Mouse (Mus musculus) MEL (cell line): Measurements from ENCODE around the gene Cdk20. TPM values are rescaled to one million over a fixed set of nuclear protein-coding genes. Genes with fewer than 3 reads are reported as not detected.

Experiments
- DNase-seq: peaks from one replicate; pipeline ENCODE4 v3.0.0; 2011; ENCODE audit warnings: low read depth, low spot score
- H3K27ac ChIP-seq: 2 replicates; pipeline ENCODE4 v1.5.1; 2012; ENCODE audit warnings: low read depth, mild to moderate bottlenecking, control low read depth, low read length, moderate library complexity; ENCODE audit not compliant: control insufficient read depth
- H3K27me3 ChIP-seq, 2 experiments: fragments of 150-350 bp in 1 of 2; sonication (generic) in 1 of 2; 2 replicates each; pipeline ENCODE4 v1.6.1; 2012; ENCODE audit warnings: low read length in 2 of 2, mild to moderate bottlenecking in 2 of 2, improper control_type of control experiment in 1 of 2, moderate library complexity in 1 of 2; ENCODE audit not compliant: insufficient read depth in 2 of 2, control insufficient read depth in 1 of 2
- H3K36me3 ChIP-seq, 2 experiments: 2 replicates each; pipeline ENCODE4 v1.6.1; 2012 to 2014; ENCODE audit warnings: low read length in 2 of 2, improper control_type of control experiment in 1 of 2, inconsistent platforms in 1 of 2, mild to moderate bottlenecking in 1 of 2; ENCODE audit not compliant: insufficient read depth in 2 of 2, control insufficient read depth in 1 of 2
- H3K4me1 ChIP-seq, 2 experiments: fragments of 150-350 bp in 1 of 2; sonication (generic) in 1 of 2; 2 replicates each; pipeline ENCODE4 v1.6.1; 2012; ENCODE audit warnings: low read length in 2 of 2, improper control_type of control experiment in 1 of 2, mild to moderate bottlenecking in 1 of 2; ENCODE audit not compliant: insufficient read depth in 2 of 2, control insufficient read depth in 1 of 2
- H3K4me3 ChIP-seq, 2 experiments: fragments of 150-350 bp in 1 of 2; sonication (generic) in 1 of 2; 2 replicates each; pipeline ENCODE4 v1.5.1; 2012; ENCODE audit warnings: low read depth in 2 of 2, low read length in 2 of 2, mild to moderate bottlenecking in 2 of 2, moderate library complexity in 2 of 2, control low read depth in 1 of 2, improper control_type of control experiment in 1 of 2; ENCODE audit not compliant: control insufficient read depth in 1 of 2, insufficient read depth in 1 of 2
- H3K79me2 ChIP-seq: 2 replicates; pipeline ENCODE4 v1.6.1; 2012; ENCODE audit warnings: mild to moderate bottlenecking, low read length, moderate library complexity; ENCODE audit not compliant: control insufficient read depth, poor library complexity, insufficient read depth
- H3K9ac ChIP-seq: 2 replicates; pipeline ENCODE4 v1.6.1; 2012; ENCODE audit warnings: low read depth, mild to moderate bottlenecking, control low read depth, low read length, moderate library complexity; ENCODE audit not compliant: control insufficient read depth, poor library complexity, severe bottlenecking
- H3K9me3 ChIP-seq: fragments of 150-350 bp; sonication (generic); replicated peaks from 2 replicates; pipeline ENCODE4 v1.6.1; 2012; ENCODE audit warnings: mild to moderate bottlenecking, low read length, improper control_type of control experiment, moderate library complexity; ENCODE audit not compliant: insufficient read depth
- BHLHE40 ChIP-seq: IDR thresholded peaks from 2 replicates; pipeline ENCODE4 v1.6.1; 2012; ENCODE audit warnings: low read depth, mild to moderate bottlenecking, inconsistent platforms, low read length, improper control_type of control experiment, borderline replicate concordance
- CHD1 ChIP-seq: IDR thresholded peaks from 2 replicates; pipeline ENCODE4 v1.6.1; 2012; ENCODE audit warnings: low read depth, mild to moderate bottlenecking, inconsistent platforms, low read length, improper control_type of control experiment
- CHD2 ChIP-seq: IDR thresholded peaks from 2 replicates; pipeline ENCODE4 v1.6.1; 2011; ENCODE audit warnings: low read length, improper control_type of control experiment
- CTCF ChIP-seq, 3 experiments: IDR thresholded peaks in 2 of 3; conservative IDR thresholded peaks in 1 of 3; 2 replicates each; pipeline ENCODE4 v1.5.1; 2011 to 2012; ENCODE audit warnings: low read length in 3 of 3, low read depth in 2 of 3, mild to moderate bottlenecking in 2 of 3, improper control_type of control experiment in 1 of 3, inconsistent platforms in 1 of 3, mixed read lengths in 1 of 3, moderate library complexity in 1 of 3; ENCODE audit not compliant: control insufficient read depth in 1 of 3, insufficient read depth in 1 of 3, poor library complexity in 1 of 3, severe bottlenecking in 1 of 3
- ETS1 ChIP-seq: IDR thresholded peaks from 2 replicates; pipeline ENCODE4 v1.6.1; 2012; ENCODE audit warnings: low read depth, mild to moderate bottlenecking, inconsistent platforms, low read length, improper control_type of control experiment, moderate library complexity
- GATA1 ChIP-seq: IDR thresholded peaks from 2 replicates; pipeline ENCODE4 v1.6.1; 2011; ENCODE audit warnings: low read depth, low read length, improper control_type of control experiment
- HCFC1 ChIP-seq: IDR thresholded peaks from 2 replicates; pipeline ENCODE4 v1.6.1; 2012; ENCODE audit warnings: low read depth, mild to moderate bottlenecking, inconsistent platforms, low read length, improper control_type of control experiment, moderate library complexity
- JUND ChIP-seq: IDR thresholded peaks from 2 replicates; pipeline ENCODE4 v1.6.1; 2011; ENCODE audit warnings: low read depth, mild to moderate bottlenecking, improper control_type of control experiment, low read length
- KAT2A ChIP-seq: conservative IDR thresholded peaks from 2 replicates; pipeline ENCODE4 v1.6.1; 2012; ENCODE audit warnings: low read depth, low read length, improper control_type of control experiment, inconsistent platforms
- MAFK ChIP-seq: IDR thresholded peaks from 2 replicates; pipeline ENCODE4 v1.6.1; 2011; ENCODE audit warnings: low read depth, mild to moderate bottlenecking, low read length, improper control_type of control experiment, borderline replicate concordance
- MAZ ChIP-seq: IDR thresholded peaks from 2 replicates; pipeline ENCODE4 v1.6.1; 2012; ENCODE audit warnings: low read depth, mild to moderate bottlenecking, inconsistent platforms, low read length, improper control_type of control experiment
- NELFE ChIP-seq: IDR thresholded peaks from 2 replicates; pipeline ENCODE4 v1.6.1; 2011; ENCODE audit warnings: low read depth, low read length, improper control_type of control experiment
- NRF1 ChIP-seq: IDR thresholded peaks from 2 replicates; pipeline ENCODE4 v1.6.1; 2014; ENCODE audit warnings: low read depth, mild to moderate bottlenecking, inconsistent platforms, low read length, improper control_type of control experiment, moderate library complexity; ENCODE audit not compliant: poor library complexity, insufficient read depth, severe bottlenecking
- POLR2A ChIP-seq, 2 experiments: IDR thresholded peaks; 2 replicates each; pipeline ENCODE4 v1.6.1; 2011 to 2012; ENCODE audit warnings: low read length in 2 of 2, mild to moderate bottlenecking in 2 of 2, control low read depth in 1 of 2, improper control_type of control experiment in 1 of 2, low read depth in 1 of 2, moderate library complexity in 1 of 2; ENCODE audit not compliant: control insufficient read depth in 1 of 2, insufficient read depth in 1 of 2, poor library complexity in 1 of 2
- POLR2AphosphoS2 ChIP-seq: IDR thresholded peaks from 2 replicates; pipeline ENCODE4 v1.6.1; 2011; ENCODE audit warnings: low read length, improper control_type of control experiment
- POLR2AphosphoS5 ChIP-seq: IDR thresholded peaks from 2 replicates; pipeline ENCODE4 v1.6.1; 2012; ENCODE audit warnings: low read depth, borderline replicate concordance, mild to moderate bottlenecking, inconsistent platforms, low read length, moderate library complexity, mixed read lengths
- RAD21 ChIP-seq: IDR thresholded peaks from 2 replicates; pipeline ENCODE4 v1.6.1; 2011; ENCODE audit warnings: mild to moderate bottlenecking, low read depth, low read length, improper control_type of control experiment
- SMC3 ChIP-seq: IDR thresholded peaks from 2 replicates; pipeline ENCODE4 v1.6.1; 2011; ENCODE audit warnings: low read depth, low read length, improper control_type of control experiment
- UBTF ChIP-seq: IDR thresholded peaks from 2 replicates; pipeline ENCODE4 v1.6.1; 2012; ENCODE audit warnings: low read depth, mild to moderate bottlenecking, inconsistent platforms, low read length, improper control_type of control experiment, moderate library complexity, borderline replicate concordance; ENCODE audit not compliant: insufficient read depth
- USF1 ChIP-seq: IDR thresholded peaks from 2 replicates; pipeline ENCODE4 v1.6.1; 2014; ENCODE audit warnings: low read depth, mild to moderate bottlenecking, inconsistent platforms, low read length, improper control_type of control experiment, moderate library complexity
- ZKSCAN1 ChIP-seq: IDR thresholded peaks from 2 replicates; pipeline ENCODE4 v1.6.1; 2012; ENCODE audit warnings: low read depth, mild to moderate bottlenecking, inconsistent platforms, low read length, improper control_type of control experiment, moderate library complexity
- polyA plus RNA-seq, 2 experiments: library from polyadenylated mRNA; stranded (reverse) in 1 of 2; unstranded in 1 of 2; fragments of >175 nt in 1 of 2; fragments of >200 nt in 1 of 2; gene quantifications; 2 replicates each; pipeline versions ENCODE4 v1.2.1 to v1.2.4; 2012; ENCODE audit warnings: low replicate concordance in 2 of 2, low read depth in 1 of 2; ENCODE audit not compliant: insufficient read length in 2 of 2, insufficient read depth in 1 of 2, missing spikeins in 1 of 2
- total RNA-seq: library from RNA; depleted of rRNA; stranded (reverse); fragments of 300-350 nt; gene quantifications from 2 replicates; pipeline ENCODE4 v1.2.3, GENCODE M21; 2012

The Cdk20 gene
- total and polyA plus RNA-seq, 3 experiments, result 3.6 to 9.3 TPM; not detected in 1

- no peak overlapping the region for H3K9ac ChIP-seq
These were observed 7.8 kb upstream of the Cdk20 start for GRCm38 (mm10) chr13:64424347-64424746.

GRCm38 (mm10) chr13:64425280-64425679 lies 6.8 kb upstream of the Cdk20 start:
- H3K9me3 ChIP-seq, result no peaks in the 10 kb centered on the region
- no peak for TF ChIP-seq POLR2A (IDR thresholded peaks at IDR 0.05; ENCODE audit: control insufficient read depth in 1 of 2, insufficient read depth in 1 of 2, low read depth in 1 of 2, low read length in 2 of 2, poor library complexity in 1 of 2)
- TF ChIP-seq CHD1, result no peak
- no peak for TF ChIP-seq USF1
- TF ChIP-seq CHD2, result no peak
- no peak for TF ChIP-seq UBTF
- TF ChIP-seq MAZ, result no peak
- TF ChIP-seq HCFC1, result no peak
- no peak for TF ChIP-seq MAFK
- TF ChIP-seq SMC3, result no peak
- no peak for TF ChIP-seq BHLHE40
- TF ChIP-seq JUND, result no peak
- TF ChIP-seq POLR2AphosphoS5, result no peak
- no peak for TF ChIP-seq ETS1
- no peak for TF ChIP-seq ZKSCAN1
- no peak for TF ChIP-seq POLR2AphosphoS2
- TF ChIP-seq, all 39 proteins: peak for 0
- H3K4me1 ChIP-seq, result no peaks in the 10 kb centered on the region

More at GRCm38 (mm10) chr13:64424347-64424746, 7.8 kb upstream of the Cdk20 start:
- DNase-seq, result no peak
- Histone ChIP-seq H3K4me1 (no peaks in the 10 kb centered on the region), H3K4me3 (no peak overlapping the region), H3K27ac (no peak overlapping the region), H3K79me2 (no peaks in the 10 kb centered on the region), H3K9me3 (no peaks in the 10 kb centered on the region), H3K36me3 (no peaks in the 10 kb centered on the region), H3K27me3 (no peaks in the 10 kb centered on the region)
- TF ChIP-seq GATA1, result no peak
- TF ChIP-seq NELFE, result no peak
- TF ChIP-seq KAT2A, result no peak
- TF ChIP-seq POLR2AphosphoS2, result no peak
- TF ChIP-seq ZKSCAN1, result no peak
- TF ChIP-seq CTCF (IDR thresholded peaks at IDR 0.05 in 2 of 3, conservative IDR thresholded peaks at IDR 0.05 in 1 of 3; ENCODE audit: control insufficient read depth in 1 of 3, insufficient read depth in 1 of 3, low read depth in 2 of 3, low read length in 3 of 3, poor library complexity in 1 of 3, severe bottlenecking in 1 of 3), result no peak
- TF ChIP-seq NRF1, result no peak
- no peak for TF ChIP-seq RAD21
- TF ChIP-seq JUND, result no peak

More at GRCm38 (mm10) chr13:64425280-64425679, 6.8 kb upstream of the Cdk20 start:
- Histone ChIP-seq H3K79me2 (no peaks in the 10 kb centered on the region), H3K4me3 (no peak overlapping the region), H3K27me3 (no peaks in the 10 kb centered on the region), H3K9ac (no peak overlapping the region), H3K27ac (no peak overlapping the region), H3K36me3 (no peaks in the 10 kb centered on the region)
- DNase-seq, result no peak
